ENCODE assay signal across 8 mouse cellular contexts in genomic region chr9:56928041-56928811, GRCm38 (mm10). TPM values are rescaled to one million over a fixed set of nuclear protein-coding genes. Genes with fewer than 3 reads are reported as not detected.
A peak's percentile ranks its signal among the peaks of the same experiment; 100 is the strongest.
DNase-seq lines count a peak whose midpoint lies in the region; ATAC-seq lines count a peak whose summit lies in the region.

Gene Snx33 (minus strand): TSS chr9:56928371.

- H3K36me3 ChIP-seq in forebrain, embryonic 10.5 days (replicated peaks), result peaks cover 30% of the 10 kb centered on the region
- no peaks in the 10 kb centered on the region; the same call in 1 of the 2 replicates for H3K36me3 ChIP-seq in heart, embryonic 14.5 days (ENCODE audit: control insufficient read depth, insufficient read depth, low read length)
- H3K36me3 ChIP-seq in liver, embryonic 13.5 days, result no peaks in the 10 kb centered on the region
- no peaks in the 10 kb centered on the region for H3K36me3 ChIP-seq in stomach, embryonic 14.5 days (ENCODE audit: control insufficient read depth, insufficient read depth, low read length)

- ATAC-seq in heart, embryonic 14.5 days (ENCODE audit: insufficient number of reproducible peaks, insufficient read depth, low FRiP score, low read depth), result peak; percentile 63
- peak; percentile 74 for ATAC-seq in liver, embryonic 13.5 days (ENCODE audit: low read depth)
- peak; percentile 82 for ATAC-seq in stomach, embryonic 14.5 days (ENCODE audit: insufficient number of reproducible peaks, insufficient read depth, low FRiP score, low read depth)

- H3K4me2 ChIP-seq in heart, embryonic 14.5 days (ENCODE audit: low read length), result peak within 1 kb of the TSS; percentile 95
- peak within 1 kb of the TSS; percentile 84 for H3K4me2 ChIP-seq in liver, embryonic 13.5 days
- H3K4me2 ChIP-seq in stomach, embryonic 14.5 days (replicated peaks; ENCODE audit: low read depth, low read length), result peak within 1 kb of the TSS; percentile 89

- H3K4me3 ChIP-seq in brown adipose tissue, adult 24 weeks (ENCODE audit: insufficient read depth, low read depth, low read length), result peak within 1 kb of the TSS; percentile 72
- peak within 1 kb of the TSS; percentile 76 for H3K4me3 ChIP-seq in forebrain, embryonic 10.5 days
- peak within 1 kb of the TSS; percentile 65 to 89 for H3K4me3 ChIP-seq in heart, embryonic 14.5 days (ENCODE audit: control insufficient read depth in 1 of 2, insufficient read depth in 1 of 2, low read depth in 1 of 2, low read length in 2 of 2)
- peak within 1 kb of the TSS; percentile 67 for H3K4me3 ChIP-seq in liver, embryonic 13.5 days (replicated peaks)
- H3K4me3 ChIP-seq in stomach, embryonic 14.5 days (ENCODE audit: low read depth, low read length), result peak within 1 kb of the TSS; percentile 66

- no peaks in the 10 kb centered on the region for H3K9me3 ChIP-seq in forebrain, embryonic 10.5 days
- H3K9me3 ChIP-seq in heart, embryonic 14.5 days (ENCODE audit: control insufficient read depth, low read length), result no peaks in the 10 kb centered on the region
- no peaks in the 10 kb centered on the region for H3K9me3 ChIP-seq in liver, embryonic 13.5 days (replicated peaks)
- no peaks in the 10 kb centered on the region for H3K9me3 ChIP-seq in stomach, embryonic 14.5 days (ENCODE audit: control insufficient read depth, low read depth, low read length)

- peak within 1 kb of the TSS; percentile 86 for H3K27ac ChIP-seq in brown adipose tissue, adult 24 weeks (replicated peaks; ENCODE audit: low read depth, low read length)
- peak within 1 kb of the TSS; percentile 95 for H3K27ac ChIP-seq in forebrain, embryonic 10.5 days
- H3K27ac ChIP-seq in heart, embryonic 14.5 days (replicated peaks in 1 of 2; ENCODE audit: control insufficient read depth in 1 of 2, insufficient read depth in 1 of 2, low read depth in 2 of 2, low read length in 2 of 2), result peak within 1 kb of the TSS; percentile 93 to 97
- peak within 1 kb of the TSS; percentile 70 for H3K27ac ChIP-seq in liver, embryonic 13.5 days
- peak within 1 kb of the TSS; percentile 94 for H3K27ac ChIP-seq in stomach, embryonic 14.5 days (ENCODE audit: low read length)

- peak; percentile 86 for DNase-seq in CD4-positive, CD25-positive, alpha-beta regulatory T cell, adult 2 months (ENCODE audit: low read depth, low spot score)
- DNase-seq in forebrain, embryonic 10.5 days (ENCODE audit: extremely low spot score, low spot score), result peak; percentile 93
- peak; percentile 97 for DNase-seq in kidney, postnatal 14 days
- DNase-seq in liver, embryonic 13.5 days, result peak; percentile 68
- DNase-seq in natural killer cell, adult 2 months (ENCODE audit: low spot score in 2 of 2), result peak; percentile 53 to 66

- H3K27me3 ChIP-seq in forebrain, embryonic 10.5 days (ENCODE audit: poor library complexity, severe bottlenecking), result peaks cover 8% of the 10 kb centered on the region
- no peaks in the 10 kb centered on the region for H3K27me3 ChIP-seq in heart, embryonic 14.5 days (ENCODE audit: control insufficient read depth, insufficient read depth, low read length)
- peaks cover 48% of the 10 kb centered on the region for H3K27me3 ChIP-seq in liver, embryonic 13.5 days
- H3K27me3 ChIP-seq in stomach, embryonic 14.5 days (ENCODE audit: control insufficient read depth, insufficient read depth, low read length), result no peaks in the 10 kb centered on the region

- WGBS in forebrain, embryonic 10.5 days, result under 1% methylated on average over 49 of the region's 50 CpGs
- WGBS in heart, embryonic 14.5 days, result under 1% methylated on average over 49 of the region's 50 CpGs
- WGBS in liver, embryonic 13.5 days (ENCODE audit: insufficient replicate concordance), result 0% methylated on average over 46 of the region's 50 CpGs
- WGBS in stomach, embryonic 14.5 days, result under 1% methylated on average over 50 of the region's 50 CpGs

- peak within 1 kb of the TSS; percentile 82 for H3K9ac ChIP-seq in heart, embryonic 14.5 days (ENCODE audit: low read length)
- H3K9ac ChIP-seq in liver, embryonic 13.5 days, result peak within 1 kb of the TSS; percentile 76
- H3K9ac ChIP-seq in stomach, embryonic 14.5 days (replicated peaks; ENCODE audit: low read depth, low read length), result peak within 1 kb of the TSS; percentile 71

- peaks cover 29% of the 10 kb centered on the region for H3K4me1 ChIP-seq in brown adipose tissue, adult 24 weeks (ENCODE audit: control insufficient read depth, insufficient read depth, insufficient read length, low read length)
- peaks cover 52% of the 10 kb centered on the region for H3K4me1 ChIP-seq in forebrain, embryonic 10.5 days
- peaks cover 35 to 39% of the 10 kb centered on the region in 2 experiments for H3K4me1 ChIP-seq in heart, embryonic 14.5 days (ENCODE audit: control insufficient read depth in 2 of 2, insufficient read depth in 2 of 2, low read length in 2 of 2)
- peaks cover 49% of the 10 kb centered on the region for H3K4me1 ChIP-seq in liver, embryonic 13.5 days (replicated peaks)
- H3K4me1 ChIP-seq in stomach, embryonic 14.5 days (ENCODE audit: control insufficient read depth, insufficient read depth, low read length), result peaks cover 41% of the 10 kb centered on the region

RNA-seq across cellular contexts. Expression of gene Snx33, which starts in this region (rescaled TPM):
- polyA plus RNA-seq in brown adipose tissue, adult 24 weeks (2012; ENCODE audit: insufficient read depth, insufficient read length, missing spikeins), result 5.9 and 6.8 TPM in 2 replicates
- 8.6 and 9.9 TPM in 2 replicates for polyA plus RNA-seq in forebrain, embryonic 10.5 days (2016; fragmentation: Nextera tagmentation; extraction: Ambion mirVana)
- 5.5 and 5.9 TPM in 2 replicates for polyA plus RNA-seq in heart, embryonic 14.5 days (2014; fragmentation: Nextera tagmentation; extraction: Ambion mirVana)
- 1.2 and 1.4 TPM in 2 replicates for polyA plus RNA-seq in liver, embryonic 13.5 days (2015; fragmentation: Nextera tagmentation; extraction: Ambion mirVana)
- polyA plus RNA-seq in stomach, embryonic 14.5 days (2014; fragmentation: Nextera tagmentation; extraction: Ambion mirVana), result 8.8 and 9.5 TPM in 2 replicates

Comparison
In these comparisons a context has a peak if more than half of its experiments do, and no peak if none do; other contexts are left out.
1. Peak in every context shown above with its lines: DNase-seq, ATAC-seq, H3K4me3 ChIP-seq and H3K27ac ChIP-seq.